Mouse (Mus musculus) E14TG2a.4 (cell line): ENCODE measurements around the gene Syt12.

ENCODE experiments used
- CTCF ChIP-seq: conservative IDR thresholded peaks from 2 replicates; pipeline ENCODE4 v1.5.1; 2014; ENCODE audit warnings: low read length
- NANOG ChIP-seq: IDR thresholded peaks from 2 replicates; pipeline ENCODE4 v1.6.1; 2014; ENCODE audit warnings: borderline replicate concordance, low read length, mixed read lengths
- POU5F1 ChIP-seq: IDR thresholded peaks from 2 replicates; pipeline ENCODE4 v1.6.1; 2014; ENCODE audit warnings: low read length, borderline replicate concordance

DNA sequence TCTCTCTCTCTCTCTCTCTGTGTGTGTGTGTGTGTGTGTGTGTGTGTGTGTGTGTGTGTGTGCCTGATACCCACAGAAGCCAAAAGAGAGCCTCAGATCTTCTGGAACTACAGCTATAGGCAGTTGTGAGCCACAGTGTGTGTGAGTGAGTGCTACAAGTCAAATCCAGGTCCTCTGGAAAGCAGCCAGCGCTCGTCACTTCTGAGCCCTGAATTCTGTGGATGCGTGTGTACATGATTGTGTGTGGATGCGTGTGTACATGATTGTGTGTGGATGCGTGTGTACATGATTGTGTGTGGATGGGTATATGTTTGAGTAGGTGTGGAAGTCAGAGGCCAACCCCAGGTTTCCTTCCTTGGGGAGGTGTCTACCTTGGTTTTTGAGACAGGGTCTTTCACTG, 3.7 kb downstream of the Syt12 start:
- TF ChIP-seq CTCF (no peak), POU5F1 (no peak), NANOG (no peak)
